Mouse (Mus musculus) brain, embryonic 14.5 days (tissue): Measurements from ENCODE around the gene Eipr1.

ENCODE experiments used
- CTCF ChIP-seq: fragments of 200-500 bp; IDR thresholded peaks from 2 replicates; pipeline ENCODE4 v1.5.1; 2012; ENCODE audit warnings: inconsistent platforms, mild to moderate bottlenecking, moderate library complexity, borderline replicate concordance; ENCODE audit not compliant: insufficient read depth, insufficient read length; ENCODE audit errors: extremely low read depth
- POLR2A ChIP-seq: fragments of 200-500 bp; IDR thresholded peaks from 2 replicates; pipeline ENCODE4 v1.6.1; 2012; ENCODE audit warnings: mild to moderate bottlenecking, inconsistent platforms, borderline replicate concordance; ENCODE audit not compliant: poor library complexity, insufficient read depth, insufficient read length, severe bottlenecking; ENCODE audit errors: extremely low read depth

DNA sequence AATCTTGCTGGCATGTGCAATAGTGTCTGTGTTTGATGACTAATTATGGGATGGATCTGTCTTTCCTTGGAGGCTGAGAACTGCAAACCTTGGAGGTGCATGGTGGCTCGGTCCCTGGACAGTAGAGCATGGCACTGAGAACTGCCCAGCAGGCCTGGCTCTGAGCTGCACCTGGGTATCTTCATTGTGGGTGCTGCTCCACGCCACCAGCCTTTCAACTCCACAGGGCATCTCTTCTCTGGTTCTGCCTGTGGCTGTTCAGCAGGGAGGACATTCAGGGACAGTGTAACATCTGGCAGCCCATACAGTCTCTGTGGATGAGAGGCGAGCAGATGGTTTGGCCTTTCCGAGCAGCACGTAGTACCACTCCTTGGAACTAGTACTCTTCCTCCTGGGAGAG lies 158.2 kb downstream of the Eipr1 start:
- TF ChIP-seq POLR2A (no peak), CTCF (no peak)
